Mouse (Mus musculus) T-helper 1 cell (primary cell): ENCODE data around the gene Atp5h.

Source experiments
- in situ Hi-C: fragments of 300-600 bp; cut with MboI, MseI; formaldehyde crosslinking; loops from one replicate; pipeline ENCODE4 v1.15.1; 2025; ENCODE audit warnings: high pct_unique_total_duplicates

Gene Atp5h

DNA sequence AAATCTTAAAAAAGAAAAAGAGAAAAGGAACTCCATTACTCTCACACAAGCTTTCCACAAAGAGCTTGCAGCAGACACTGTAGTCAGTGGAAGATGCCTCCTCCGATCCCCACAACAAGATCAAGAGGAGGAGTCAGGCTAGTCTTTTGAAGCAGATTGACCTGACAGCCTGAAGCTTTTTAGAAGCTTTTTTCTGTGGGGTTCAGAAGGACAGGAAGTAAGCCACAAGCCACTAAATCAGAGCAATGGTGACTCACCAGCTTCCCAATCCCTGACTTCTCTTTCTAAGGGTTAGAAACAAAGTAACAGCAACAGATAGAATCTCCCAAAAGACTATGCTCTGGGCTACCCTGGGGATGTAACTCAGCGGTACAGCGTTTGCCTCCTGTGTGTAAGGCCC, 19.6 kb upstream of the Atp5h start:
- in situ Hi-C loops, result loop anchor here (5.0 kb wide), 1 partner anchor 78 kb away; no protein-coding TSS in a partner anchor

DNA sequence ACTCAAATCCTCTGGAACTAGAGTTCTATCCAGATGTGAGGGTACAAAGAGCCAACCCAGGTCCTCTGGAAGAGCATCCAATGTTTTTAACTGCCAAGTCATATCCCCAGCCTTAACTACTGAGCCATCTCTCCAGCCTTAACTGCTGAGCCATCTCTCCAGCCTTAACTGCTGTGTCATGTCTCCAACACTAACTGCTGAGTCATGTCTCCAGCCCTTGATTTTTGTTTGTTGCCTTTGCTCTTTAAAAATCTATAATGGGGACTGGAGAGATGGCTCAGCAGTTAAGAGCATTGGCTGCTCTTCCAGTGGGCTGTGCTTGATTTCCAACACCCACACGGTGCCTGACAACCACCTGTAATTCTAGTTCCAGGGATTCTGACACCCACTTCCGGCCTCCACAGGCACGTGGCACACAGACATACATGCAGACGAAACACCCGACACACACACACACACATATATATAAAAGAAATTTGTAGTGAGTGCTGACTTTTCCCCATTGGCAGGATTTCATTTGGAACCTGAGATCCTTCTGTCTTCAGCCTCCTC, 17.9 kb upstream of the Atp5h start:
- in situ Hi-C loops, result loop anchor here (5.0 kb wide), 1 partner anchor 80 kb away; no protein-coding TSS in a partner anchor

DNA sequence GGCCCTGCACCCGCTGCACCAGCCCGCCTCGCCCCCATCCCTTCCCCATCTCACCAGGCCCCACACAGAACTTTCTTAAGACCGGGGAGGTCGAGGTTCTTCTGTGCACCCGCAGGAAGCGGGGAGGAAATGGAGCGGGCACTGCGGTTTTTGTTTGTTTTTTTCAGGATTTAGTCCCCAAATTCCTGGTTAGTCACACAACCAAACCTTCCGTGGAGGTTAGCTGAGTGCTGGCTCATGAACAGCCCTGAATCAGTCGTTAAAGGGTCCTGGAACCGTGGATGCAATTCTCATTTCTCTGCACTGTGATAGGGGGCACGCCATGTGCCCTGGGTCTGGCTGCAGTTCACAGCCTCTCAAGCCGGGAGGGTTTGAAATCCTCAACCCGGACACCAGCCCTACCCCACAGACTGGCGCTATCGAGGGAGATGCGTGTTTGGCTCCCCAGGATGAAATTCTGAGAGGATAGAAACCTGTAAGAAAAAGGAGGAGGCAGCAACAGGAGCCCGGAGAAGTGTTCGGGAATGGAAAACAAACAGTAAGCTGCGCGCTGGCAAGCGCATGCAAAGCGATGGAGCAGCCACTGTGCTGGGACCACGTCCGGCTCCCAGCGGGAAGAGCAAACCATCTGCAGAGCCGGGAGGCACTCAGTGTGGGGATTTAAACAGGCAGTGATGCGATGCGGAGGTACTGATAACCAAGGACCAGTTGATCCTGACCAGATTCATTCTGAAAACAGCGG, 16.0 kb upstream of the Atp5h start:
- in situ Hi-C loops, result loop anchor here (5.0 kb wide), 1 partner anchor 82 kb away; no protein-coding TSS in a partner anchor

DNA sequence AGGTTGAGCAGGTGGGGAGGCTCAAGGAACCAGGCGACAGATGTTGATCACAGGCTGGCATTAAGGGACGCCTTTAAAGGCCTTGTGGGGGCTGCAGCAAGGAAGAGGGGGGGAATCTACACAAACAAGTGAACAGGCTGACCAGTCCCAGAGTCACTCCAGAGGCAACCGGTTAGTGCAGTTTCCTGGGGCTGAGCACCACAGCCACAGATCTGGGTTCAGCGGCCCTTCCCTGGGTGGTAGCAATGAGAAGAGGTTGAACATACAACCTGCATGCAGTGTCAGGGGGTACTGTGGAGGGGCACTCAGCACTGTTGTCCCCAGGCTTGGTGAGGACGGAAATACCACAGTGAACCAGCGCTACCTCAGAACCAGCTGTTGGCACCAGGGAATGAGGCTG, 13.6 kb upstream of the Atp5h start:
- in situ Hi-C loops, result no loop called here

DNA sequence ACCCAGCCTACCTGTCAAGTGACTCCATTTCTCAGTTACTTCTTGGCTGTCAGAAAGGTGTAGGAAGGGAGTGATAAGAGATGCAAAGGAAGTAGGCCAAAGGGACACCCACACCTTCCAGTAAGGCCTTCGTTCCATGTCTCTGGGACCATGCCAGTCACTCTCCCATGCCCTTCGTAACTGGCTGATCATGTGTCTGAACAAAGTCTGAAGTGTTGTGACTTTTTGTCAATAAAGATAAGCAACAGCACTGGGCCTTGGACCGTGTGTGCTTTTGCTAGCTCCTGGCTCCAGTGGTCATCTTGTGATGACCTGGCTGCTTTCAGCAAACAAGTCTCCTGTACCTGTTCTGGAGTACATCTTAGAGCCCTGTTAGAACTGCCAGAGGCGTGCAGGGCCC, 13.1 kb upstream of the Atp5h start:
- in situ Hi-C loops, result no loop called here

DNA sequence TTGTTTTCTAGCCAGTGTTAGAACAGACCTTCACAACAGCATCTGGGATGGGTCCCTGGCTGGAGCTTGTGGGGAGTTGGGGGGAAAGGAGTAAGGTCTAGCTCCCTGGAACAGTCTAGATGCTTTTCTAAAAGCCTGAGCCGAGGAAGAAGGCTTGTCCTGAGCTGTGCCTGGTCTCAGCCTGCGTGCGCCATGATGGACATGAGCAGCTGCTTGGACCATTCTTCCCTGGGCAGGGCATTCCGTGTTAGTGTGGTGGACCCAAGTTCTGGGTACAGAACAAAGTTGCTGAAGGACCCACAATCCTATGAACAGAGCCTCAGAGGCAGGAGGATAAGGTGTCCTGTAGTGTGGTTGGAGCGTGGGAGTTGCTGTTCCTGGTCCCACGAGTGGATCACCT, 10.8 kb upstream of the Atp5h start:
- in situ Hi-C loops, result no loop called here

DNA sequence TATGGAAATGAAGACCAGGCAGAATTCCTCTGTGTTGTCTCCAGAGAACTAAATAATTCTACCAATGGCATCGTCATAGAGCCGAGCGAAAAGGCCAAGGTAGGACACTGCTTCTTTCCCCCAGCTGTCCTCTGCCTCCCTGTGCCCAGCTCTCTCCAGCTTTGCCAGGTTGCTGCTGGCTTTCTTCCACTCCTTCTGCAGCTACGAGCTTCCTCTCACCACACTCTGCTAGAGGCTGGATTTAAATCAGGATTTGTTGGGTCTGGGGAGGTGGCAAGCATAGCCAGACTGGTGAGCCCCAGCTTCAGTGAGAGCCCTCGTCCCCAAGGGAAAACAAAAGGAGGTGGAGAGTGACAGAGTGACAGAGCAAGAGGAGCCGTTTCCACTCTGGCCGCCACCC, 9.5 kb upstream of the Atp5h start:
- in situ Hi-C loops, result loop anchor here (10.0 kb wide), 1 partner anchor 45 kb away; the partner anchor contains the start of gene Armc7

DNA sequence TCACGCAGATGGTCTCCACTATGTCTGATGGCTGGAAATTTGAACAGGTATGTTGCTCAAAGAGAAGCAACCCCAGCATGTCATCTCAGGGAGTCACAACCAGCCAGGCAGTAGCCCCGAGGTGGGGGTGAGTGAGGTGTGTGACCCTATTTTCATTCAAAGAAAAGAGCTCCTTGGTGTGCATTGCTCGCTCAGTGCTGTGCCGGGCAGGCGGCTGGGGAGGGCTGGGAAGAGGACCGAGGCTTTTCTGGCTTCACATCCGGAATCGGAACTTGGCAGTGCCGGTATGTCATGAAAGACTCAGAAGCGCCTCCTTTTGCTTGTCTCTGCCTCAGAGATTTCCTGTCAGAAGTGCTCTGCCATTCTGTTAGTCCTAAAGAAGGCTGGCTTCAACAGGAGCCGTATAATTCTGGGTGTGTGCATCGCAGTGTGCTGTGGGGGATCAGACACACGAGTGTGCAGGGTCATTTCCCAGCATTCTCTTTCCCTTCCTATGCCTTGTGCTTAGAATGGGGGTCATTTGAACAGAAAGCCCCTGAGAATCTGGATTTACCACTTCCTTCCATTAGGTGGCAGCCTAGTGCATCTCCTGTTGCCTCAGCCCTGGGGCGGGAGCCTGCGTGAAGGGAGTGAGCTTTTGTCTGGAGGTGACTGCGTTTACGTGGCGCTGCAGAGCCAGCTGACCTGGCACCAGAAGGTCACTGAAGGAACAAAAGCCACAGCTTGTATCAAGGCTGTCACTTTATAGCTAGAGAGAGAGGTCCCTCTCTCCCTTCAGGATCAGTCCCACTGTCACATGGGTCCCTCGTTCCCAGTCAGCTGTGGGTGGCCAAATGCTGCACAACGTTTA, 7.9 kb upstream of the Atp5h start:
- in situ Hi-C loops, result loop anchor here (10.0 kb wide), 1 partner anchor 47 kb away; the partner anchor contains the start of gene Armc7

DNA sequence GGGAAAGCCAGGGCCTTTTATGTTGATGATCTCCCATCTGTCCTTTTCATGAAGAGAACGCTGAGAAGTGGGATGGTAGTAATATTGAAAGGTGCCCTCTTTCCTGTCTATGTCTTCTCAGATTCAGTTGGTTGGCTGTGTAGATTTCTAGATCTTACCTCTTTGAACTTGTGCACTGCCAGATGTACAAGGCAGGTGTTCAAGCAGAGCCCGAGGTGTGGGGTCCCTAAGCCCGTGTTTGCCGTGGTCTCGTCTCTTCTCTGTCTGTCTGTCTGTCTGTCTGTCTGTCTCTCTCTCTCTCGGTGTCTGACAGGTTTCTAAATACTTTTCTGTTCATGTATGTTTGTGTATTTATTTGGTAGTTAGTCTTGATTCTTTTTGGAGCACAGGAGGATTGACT, 5.9 kb upstream of the Atp5h start:
- in situ Hi-C loops, result loop anchor here (10.0 kb wide), 1 partner anchor 49 kb away; the partner anchor contains the start of gene Armc7

DNA sequence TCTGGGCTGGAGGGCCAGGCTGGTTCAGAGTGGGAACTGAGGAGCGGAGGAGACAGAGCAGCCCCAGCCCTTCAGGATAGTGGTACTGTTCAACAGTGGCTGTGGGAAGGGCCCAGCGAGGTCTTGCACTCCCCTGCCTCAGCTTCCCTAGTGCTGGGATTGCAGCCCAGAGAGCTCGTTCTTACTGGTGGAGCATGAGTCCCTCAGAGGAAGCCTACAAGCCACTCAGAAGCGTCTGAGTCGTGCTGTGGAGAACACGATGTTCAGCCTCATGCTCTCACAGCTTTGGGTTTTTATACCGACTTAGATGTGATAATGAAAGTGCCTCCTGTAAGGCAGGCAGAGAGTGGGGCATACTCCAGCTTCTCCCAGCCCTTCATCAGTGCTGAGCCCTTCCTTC, 4.9 kb upstream of the Atp5h start:
- in situ Hi-C loops, result loop anchor here (10.0 kb wide), 1 partner anchor 50 kb away; the partner anchor contains the start of gene Armc7

DNA sequence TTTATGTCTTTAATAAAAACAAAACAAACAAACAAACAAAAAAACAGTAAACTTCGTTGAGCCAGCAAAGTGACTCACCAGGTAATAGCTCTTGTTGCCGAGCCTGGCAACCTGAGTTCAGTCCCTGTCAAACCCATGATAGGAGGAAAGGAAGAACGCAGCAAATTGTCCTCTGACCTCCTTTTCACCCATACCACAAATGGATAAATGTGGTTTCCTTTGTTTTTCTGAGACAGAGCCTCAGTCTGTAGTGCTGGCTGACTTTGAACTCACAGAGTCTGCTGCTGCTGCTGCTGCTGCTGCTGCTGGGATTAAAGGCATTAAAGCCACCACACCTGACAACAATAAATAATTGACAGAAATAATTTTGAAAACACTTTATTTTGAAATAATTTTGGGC, 3.3 kb upstream of the Atp5h start:
- in situ Hi-C loops, result loop anchor here (10.0 kb wide), 1 partner anchor 52 kb away; the partner anchor contains the start of gene Armc7

DNA sequence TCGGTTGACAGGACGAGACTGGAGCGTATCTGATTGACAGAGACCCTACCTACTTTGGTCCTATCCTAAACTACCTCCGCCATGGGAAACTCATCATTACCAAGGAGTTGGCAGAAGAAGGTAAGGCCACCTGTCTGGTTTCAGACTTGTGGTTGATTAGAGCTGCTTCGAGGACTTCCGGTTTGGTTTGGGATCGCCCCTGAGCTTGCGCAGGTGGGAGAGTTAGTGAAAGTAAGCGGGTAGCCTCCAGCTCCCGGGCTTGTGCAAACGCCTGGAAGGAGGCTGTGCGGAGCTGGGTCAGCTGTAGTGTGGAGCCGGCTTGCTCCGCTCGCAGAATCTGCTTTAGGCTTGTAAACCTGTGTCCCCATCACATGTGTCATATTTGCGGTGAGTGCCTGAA, 2.2 kb upstream of the Atp5h start:
- in situ Hi-C loops, result loop anchor here (10.0 kb wide), 1 partner anchor 53 kb away; the partner anchor contains the start of gene Armc7

DNA sequence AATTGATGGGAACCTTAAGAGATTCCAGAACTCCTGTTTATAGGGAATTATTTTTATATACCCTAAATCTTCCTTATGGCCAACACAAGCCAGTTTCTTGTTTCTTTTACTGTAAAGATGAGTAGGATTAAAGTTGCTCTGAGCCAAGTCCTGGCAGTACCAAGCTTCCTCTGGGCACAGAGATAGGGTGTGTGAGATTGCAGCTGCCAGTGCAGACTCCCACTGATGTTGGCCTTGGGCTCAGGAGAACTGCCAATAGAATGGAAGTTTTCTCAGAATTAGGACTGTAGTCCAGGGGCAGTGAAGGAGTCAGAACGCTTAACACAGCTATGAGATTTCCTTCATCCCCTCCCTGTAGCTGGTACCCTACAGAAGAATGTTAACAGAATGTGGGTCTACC, 1.6 kb upstream of the Atp5h start:
- in situ Hi-C loops, result loop anchor here (10.0 kb wide), 1 partner anchor 53 kb away; the partner anchor contains the start of gene Armc7

DNA sequence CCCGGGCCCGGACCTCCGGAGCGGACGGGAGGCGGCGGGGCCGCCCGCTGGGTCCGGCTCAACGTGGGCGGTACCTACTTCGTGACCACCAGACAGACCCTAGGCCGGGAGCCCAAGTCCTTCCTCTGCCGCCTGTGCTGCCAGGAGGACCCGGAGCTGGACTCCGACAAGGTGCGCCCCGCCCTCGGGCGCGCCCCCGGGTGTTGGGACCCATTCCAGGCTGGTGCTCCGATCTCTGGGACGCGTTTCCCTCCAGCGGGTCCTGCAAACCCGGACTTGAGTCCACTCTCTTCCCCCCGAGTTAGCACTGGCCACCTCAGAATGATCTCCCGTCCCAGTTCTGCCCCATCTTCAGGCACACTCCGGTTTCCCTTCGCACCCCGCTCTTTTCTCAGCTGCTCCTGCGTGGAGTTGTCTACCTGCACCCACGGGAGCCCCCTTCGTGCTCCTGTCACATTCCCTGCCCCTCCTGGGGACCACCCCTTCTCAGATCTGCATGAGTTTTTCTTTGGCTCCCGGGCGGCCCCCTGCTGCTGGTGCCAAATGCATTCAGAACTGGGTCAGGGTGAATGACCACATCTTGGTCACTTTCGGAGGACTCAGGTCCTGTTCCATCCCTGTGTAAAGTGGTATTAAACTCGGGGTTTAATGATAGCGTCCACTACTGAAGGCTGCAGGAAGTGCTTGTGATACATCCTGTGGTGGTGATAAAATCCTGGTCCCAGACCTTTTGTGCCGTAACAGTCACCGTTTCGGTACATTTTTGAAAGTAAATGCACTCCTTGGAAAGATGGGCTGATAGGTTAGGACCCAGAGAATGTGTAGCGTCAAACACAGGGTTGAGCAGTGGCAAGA, 801 bp upstream of the Atp5h start:
- in situ Hi-C loops, result loop anchor here (10.0 kb wide), 1 partner anchor 54 kb away; the partner anchor contains the start of gene Armc7

DNA sequence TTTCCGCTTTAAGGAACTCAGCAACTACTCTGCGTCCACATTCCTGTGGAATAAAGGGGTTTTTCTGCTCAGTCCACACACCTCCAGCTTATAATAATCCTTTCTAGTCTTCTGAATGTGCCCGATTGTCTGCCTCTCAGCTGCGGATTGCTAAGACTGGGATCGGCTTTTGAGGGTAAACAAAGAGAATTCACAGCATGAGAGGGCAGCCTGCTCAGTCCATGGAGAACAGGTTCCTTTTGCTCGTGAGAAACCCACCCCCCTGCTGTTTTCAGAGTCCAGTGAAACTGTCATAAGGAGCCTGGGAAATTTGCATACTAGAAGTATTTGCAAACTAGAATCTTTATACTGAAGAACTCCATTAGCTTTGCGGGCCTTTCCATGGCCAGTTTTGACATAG, 10.2 kb downstream of the Atp5h start:
- in situ Hi-C loops, result no loop called here

DNA sequence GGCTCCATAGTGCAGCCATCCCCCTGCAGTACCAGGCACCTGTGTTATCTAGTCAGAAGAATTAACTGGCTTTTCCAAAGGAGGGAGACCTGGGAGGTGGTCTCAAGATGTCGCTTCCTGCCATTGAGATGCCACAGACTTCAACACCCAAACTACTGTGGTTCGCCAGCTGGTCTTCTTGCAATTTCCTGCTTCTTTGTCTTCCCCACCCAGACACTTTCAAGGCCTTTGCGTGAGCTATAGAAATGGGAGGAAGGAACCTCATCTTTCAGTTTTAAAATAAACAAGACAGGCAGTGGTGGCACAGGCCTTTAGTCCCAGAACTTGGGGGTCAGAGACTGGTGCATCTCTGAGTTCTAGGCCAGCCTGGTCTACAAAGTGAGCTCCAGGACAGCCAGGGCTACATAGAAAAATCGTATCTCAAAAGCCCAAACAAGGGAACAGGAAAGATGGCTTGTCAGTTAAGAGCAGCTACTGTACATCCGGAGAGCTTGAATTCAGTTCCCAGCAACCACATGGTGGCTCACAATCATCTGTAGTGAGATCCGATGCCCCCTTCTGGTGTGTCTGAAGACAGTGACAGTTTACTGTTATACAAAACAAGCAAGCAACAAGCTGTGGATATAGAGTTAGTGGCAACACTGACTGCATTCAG, 11.4 kb downstream of the Atp5h start:
- in situ Hi-C loops, result no loop called here

DNA sequence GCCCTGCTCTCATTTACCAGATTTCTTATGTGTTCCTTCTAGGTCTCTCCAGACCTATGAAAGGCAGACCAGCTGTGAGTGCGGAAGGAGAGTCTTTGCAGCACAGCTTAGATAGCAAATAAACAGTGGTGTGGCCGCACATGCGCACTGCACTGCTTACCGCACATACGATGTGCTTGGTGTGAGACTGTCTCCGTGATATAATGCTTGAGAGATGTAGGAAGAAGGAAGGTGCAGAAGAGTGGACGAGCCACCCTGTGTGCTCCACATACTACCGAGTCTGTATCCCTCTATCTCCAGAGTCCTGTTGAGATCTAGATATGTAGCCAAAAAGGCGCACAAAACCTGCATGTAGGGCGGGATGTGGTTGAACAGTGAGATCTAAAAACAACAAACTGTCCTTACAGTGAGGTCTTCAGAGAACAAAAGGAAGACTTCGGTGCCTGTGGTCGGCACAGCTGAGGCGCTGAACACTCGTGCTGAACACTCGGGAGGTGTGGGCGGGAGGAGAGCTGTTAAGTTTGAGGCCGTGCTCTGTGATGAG, 12.8 kb downstream of the Atp5h start:
- in situ Hi-C loops, result no loop called here

DNA sequence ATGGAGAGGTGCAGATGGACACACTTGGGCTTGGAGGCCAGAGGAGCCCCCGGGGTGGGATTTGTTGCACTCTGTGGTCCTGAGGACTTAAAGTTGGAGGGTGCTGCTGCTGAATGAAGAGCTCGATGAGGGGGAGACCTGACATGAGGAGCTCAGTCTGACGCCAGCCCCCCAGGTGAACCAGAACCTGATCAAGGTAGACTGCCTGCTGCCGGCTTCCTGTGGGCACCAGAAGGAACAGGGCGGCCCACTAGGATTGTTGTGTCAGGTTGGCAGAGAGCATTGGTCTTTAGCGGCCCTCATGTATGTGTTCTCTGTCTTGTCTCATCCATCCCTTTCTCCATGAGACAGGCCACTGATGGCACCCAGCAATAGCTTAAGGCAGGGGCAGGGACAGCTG, 14.0 kb downstream of the Atp5h start:
- in situ Hi-C loops, result no loop called here

DNA sequence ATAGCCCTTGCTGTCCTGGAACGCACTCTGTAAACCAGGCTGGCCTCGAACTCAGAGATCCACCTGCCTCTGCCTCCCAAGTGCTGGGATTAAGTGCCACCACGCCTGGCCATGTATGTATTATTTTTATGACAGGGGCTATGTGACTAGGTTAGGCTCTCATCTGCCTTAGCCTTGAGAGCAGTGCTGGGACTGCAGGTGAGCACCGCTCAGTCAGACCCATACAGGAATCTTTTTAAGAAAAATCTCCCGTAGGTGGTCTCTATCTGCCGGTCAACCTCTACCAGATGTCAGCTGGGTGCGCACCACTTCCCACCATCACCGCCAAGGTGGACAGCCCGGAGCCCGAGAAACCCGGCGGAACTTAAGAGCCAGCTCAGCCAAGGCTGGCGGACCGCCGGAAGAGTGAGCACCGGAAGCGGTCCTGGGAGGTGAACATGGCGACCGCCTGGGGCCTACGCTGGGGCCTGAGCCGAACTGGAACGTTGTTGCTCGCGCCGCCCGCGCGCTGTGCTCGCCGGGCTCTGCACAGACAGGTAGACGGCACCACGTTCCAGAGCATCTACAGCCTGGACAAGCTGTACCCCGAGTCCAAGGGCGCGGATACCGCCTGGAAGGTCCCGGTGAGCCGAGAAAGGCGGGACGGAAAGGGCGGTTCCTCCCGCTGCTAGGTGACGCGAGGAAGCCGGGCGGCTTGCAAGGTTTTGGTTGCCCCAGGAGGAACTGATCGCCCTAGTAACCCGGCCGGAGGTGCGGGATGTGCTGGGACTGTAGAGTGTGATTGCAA, 16.2 kb downstream of the Atp5h start, which contains the start of gene Mrpl58:
Mrpl58 (plus strand) TSS at position 415 of the 787 bp plus-strand sequence.
- in situ Hi-C loops, result no loop called here
